Mouse (Mus musculus) gastrocnemius, adult 2 months (tissue): ENCODE results near the gene Snrnp27. TPM values are rescaled to one million over a fixed set of nuclear protein-coding genes. Genes with fewer than 3 reads are reported as not detected.

ENCODE experiments used
- DNase-seq: peaks from one replicate; pipeline ENCODE4 v3.0.0; 2022
- H3K27ac ChIP-seq: fragments of 200-600 bp; 2 replicates; pipeline ENCODE4 v1.8.1; 2022; ENCODE audit warnings: mild to moderate bottlenecking
- H3K4me3 ChIP-seq: fragments of 200-600 bp; 2 replicates; pipeline ENCODE4 v1.8.1; 2022; ENCODE audit warnings: mild to moderate bottlenecking, moderate library complexity
- CTCF ChIP-seq: fragments of 200-600 bp; IDR thresholded peaks from 2 replicates; pipeline ENCODE4 v1.8.1; 2022; ENCODE audit warnings: antibody characterized with exemption, mild to moderate bottlenecking, moderate library complexity
- intact Hi-C: fragments of 180-260 bp; cut with DNase I; formaldehyde crosslinking; loops from one replicate; pipeline ENCODE4 v1.15.1; 2025
- total RNA-seq, 2 experiments: library from RNA; stranded (reverse); gene quantifications; 2 replicates each; pipeline ENCODE4 v1.2.3; 2021

Snrnp27 gene
- total RNA-seq, 2 experiments from 2014 or later, result 71.7 to 87.0 TPM

GRCm38 (mm10) chr6:86630141-86630540, 54.2 kb downstream of the Snrnp27 start:
- TF ChIP-seq CTCF, result no peak
- no peak for DNase-seq
- Histone ChIP-seq H3K4me3 (no peak overlapping the region), H3K27ac (no peak overlapping the region)
- intact Hi-C loops, result no loop called here

DNA sequence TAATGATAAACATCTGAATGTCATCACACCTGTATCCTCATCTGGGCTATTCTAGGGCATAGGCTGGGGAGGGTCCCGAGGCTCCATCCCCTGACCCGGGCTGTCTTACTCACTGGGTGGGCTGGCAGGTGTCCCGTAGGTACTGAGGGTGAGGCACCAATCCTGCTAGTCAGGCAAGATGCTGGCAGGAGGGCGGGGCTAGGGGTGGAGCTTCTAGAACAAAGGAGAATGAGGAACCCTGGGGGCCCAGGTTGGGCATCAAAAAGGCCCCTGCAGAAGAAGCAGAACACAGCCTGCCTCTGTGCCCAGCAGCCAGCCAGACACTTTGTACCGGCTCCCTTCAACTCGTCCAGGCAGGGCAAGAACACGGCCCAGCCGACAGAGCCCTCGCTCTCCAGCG, 56.4 kb downstream of the Snrnp27 start, which contains the start of gene Asprv1:
Gene Asprv1 (plus strand): TSS at position 219 of the 400 bp plus-strand sequence.
- H3K4me3 ChIP-seq, result no peak within 1 kb of the TSS
- intact Hi-C loops, result no loop called here
- DNase-seq, result no peak
- no peak for TF ChIP-seq CTCF
- no peak within 1 kb of the TSS for H3K27ac ChIP-seq

Other genes starting within 250 kb of the Snrnp27 start
- 1 to 10 TPM; 7.5 to 8.0 TPM for gene C87436, start 246.1 kb downstream of the Snrnp27 start, total RNA-seq
- gene Pcbp1, start 158.2 kb downstream of the Snrnp27 start, total RNA-seq, result 100 to 1,000 TPM; 121 to 128 TPM
- not detected for gene Asprv1, start 56.4 kb downstream of the Snrnp27 start, total RNA-seq
- gene Mxd1, start 15.4 kb downstream of the Snrnp27 start, total RNA-seq, result 1 to 10 TPM; 2.6 to 3.9 TPM
- gene Gmcl1, start 48.9 kb upstream of the Snrnp27 start, total RNA-seq, result 1 to 10 TPM; 2.6 to 3.2 TPM
- 10 to 100 TPM; 18.7 to 21.4 TPM for gene Anxa4, start 109.1 kb upstream of the Snrnp27 start, total RNA-seq
- 10 to 100 TPM; 32.0 to 44.5 TPM for gene Aak1, start 165.0 kb upstream of the Snrnp27 start, total RNA-seq